Mouse (Mus musculus): ENCODE data around the gene Olfr1051. TPM values are rescaled to one million over a fixed set of nuclear protein-coding genes. Genes with fewer than 3 reads are reported as not detected.
"Not testable (repeated sequence)": the region's sequence is repeated elsewhere in the genome, so short reads cannot be mapped to it uniquely, and the experiment has no call there.

The Olfr1051 gene
- not detected for total RNA-seq (2022)

DNA sequence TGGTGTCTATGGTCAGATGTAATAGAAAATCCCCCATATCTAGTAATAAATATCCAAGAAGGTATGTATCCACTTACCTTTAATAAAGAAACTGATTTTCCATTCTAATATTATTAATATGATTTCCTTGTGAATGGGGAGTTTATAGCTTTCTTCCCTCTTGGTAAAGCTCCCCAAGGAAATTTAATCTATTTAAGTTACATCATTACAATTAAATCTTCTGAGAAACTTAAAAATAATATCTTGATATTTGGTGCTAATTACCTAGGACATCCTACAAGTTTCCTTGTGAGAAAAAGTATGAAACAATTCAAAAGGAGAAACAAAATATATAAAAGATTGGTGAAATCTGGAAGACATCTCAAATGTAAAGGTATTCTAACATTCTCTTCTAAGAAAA is at the start of gene Olfr1051:
Olfr1051 (minus strand) TSS at position 101 of the 400 bp plus-strand sequence.
- DNase-seq (ENCODE audit: low spot score in 2 of 2): not testable (repeated sequence)

- no peak for DNase-seq (ENCODE audit: low spot score in 2 of 2)
Measured at GRCm38 (mm10) chr2:86315184-86315583, 36.3 kb upstream of the Olfr1051 start, which contains the start of gene Olfr1053. TSS of gene Olfr1053 (minus strand) at chr2:86315284.

DNA sequence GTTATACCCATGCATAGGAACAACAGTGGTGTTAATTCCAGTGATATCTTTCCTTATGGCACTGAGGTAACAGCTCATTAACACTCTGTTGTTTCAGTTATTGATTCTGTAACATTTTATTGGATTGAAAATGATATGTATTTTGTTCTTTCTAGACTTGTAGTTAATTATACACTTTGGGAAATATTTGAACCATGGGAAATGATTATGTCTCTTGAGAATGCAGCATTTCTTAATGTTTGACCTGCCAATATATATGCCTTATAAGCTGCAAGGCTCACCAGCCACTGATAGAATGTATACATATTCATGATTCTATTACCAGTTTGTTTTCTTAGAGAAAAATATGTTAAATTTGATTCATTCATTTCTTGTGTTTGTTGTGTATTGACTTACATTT is 13.3 kb upstream of the Olfr1051 start, which contains the start of gene Olfr1052:
Olfr1052 (plus strand) TSS at position 301 of the 400 bp plus-strand sequence.
- DNase-seq (ENCODE audit: low spot score in 2 of 2): no peak

- DNase-seq (ENCODE audit: low spot score in 2 of 2): not testable (repeated sequence)
Measured at GRCm38 (mm10) chr2:86258228-86258627, 20.7 kb downstream of the Olfr1051 start, which contains the start of gene Olfr1049. TSS of gene Olfr1049 (minus strand) at chr2:86258328.

GRCm38 (mm10) chr2:86240189-86240588 is 38.7 kb downstream of the Olfr1051 start, which contains the start of gene Olfr1048:
TSS of gene Olfr1048 (minus strand) at chr2:86240289.
- DNase-seq (ENCODE audit: low spot score in 2 of 2): no peak

- no peak for DNase-seq (ENCODE audit: low spot score in 2 of 2)
Measured at GRCm38 (mm10) chr2:86231301-86231700, 47.6 kb downstream of the Olfr1051 start, which contains the start of gene Olfr1047. TSS of gene Olfr1047 (minus strand) at chr2:86231401.

Other genes starting within 250 kb of the Olfr1051 start
- not detected for gene Olfr1034, start 233.2 kb downstream of the Olfr1051 start, total RNA-seq (2022)
- not detected for gene Olfr1036, start 205.1 kb downstream of the Olfr1051 start, total RNA-seq (2022)
- gene Olfr1037, start 191.7 kb downstream of the Olfr1051 start, total RNA-seq (2022): not detected
- under 1 TPM in 1 of 4 experiments, not detected in 3; 0.11 TPM for gene Olfr1039, start 143.2 kb downstream of the Olfr1051 start, total RNA-seq (2022)
- not detected for gene Olfr1040, start 132.4 kb downstream of the Olfr1051 start, total RNA-seq (2022)
- gene Olfr1042, start 117.2 kb downstream of the Olfr1051 start, total RNA-seq (2022): not detected
- gene Olfr1043, start 111.6 kb downstream of the Olfr1051 start, total RNA-seq (2022): not detected
- not detected for gene Olfr1044, start 101.3 kb downstream of the Olfr1051 start, total RNA-seq (2022)
- gene Olfr52, start 93.4 kb downstream of the Olfr1051 start, total RNA-seq (2022): not detected
- gene Olfr1045, start 76.1 kb downstream of the Olfr1051 start, total RNA-seq (2022): not detected
- not detected for gene Olfr1046, start 59.8 kb downstream of the Olfr1051 start, total RNA-seq (2022)
- not detected for gene Olfr1047, start 47.7 kb downstream of the Olfr1051 start, total RNA-seq (2022)
- not detected for gene Olfr1048, start 38.8 kb downstream of the Olfr1051 start, total RNA-seq (2022)
- not detected for gene Olfr1049, start 20.8 kb downstream of the Olfr1051 start, total RNA-seq (2022)
- not detected for gene Olfr1052, start 13.4 kb upstream of the Olfr1051 start, total RNA-seq (2022)
- not detected for gene Olfr1053, start 36.2 kb upstream of the Olfr1051 start, total RNA-seq (2022)
- gene Olfr1054, start 56.3 kb upstream of the Olfr1051 start, total RNA-seq (2022): not detected
- not detected for gene Olfr1055, start 71.2 kb upstream of the Olfr1051 start, total RNA-seq (2022)
- gene Olfr1056, start 83.4 kb upstream of the Olfr1051 start, total RNA-seq (2022): not detected
- not detected for gene Olfr1057, start 99.3 kb upstream of the Olfr1051 start, total RNA-seq (2022)
- not detected for gene Olfr1058, start 109.5 kb upstream of the Olfr1051 start, total RNA-seq (2022)
- not detected for gene Olfr1061, start 135.0 kb upstream of the Olfr1051 start, total RNA-seq (2022)
- not detected for gene Olfr1062, start 147.7 kb upstream of the Olfr1051 start, total RNA-seq (2022)
- not detected for gene Olfr1065, start 171.5 kb upstream of the Olfr1051 start, total RNA-seq (2022)
- not detected for gene Olfr1066, start 177.2 kb upstream of the Olfr1051 start, total RNA-seq (2022)
- gene Olfr228, start 208.3 kb upstream of the Olfr1051 start, total RNA-seq (2022): not detected
- not detected for gene Olfr1076, start 229.4 kb upstream of the Olfr1051 start, total RNA-seq (2022)

All from layer of hippocampus, adult 8-10 months (tissue).